Mouse (Mus musculus) brain, embryonic 14.5 days (tissue): ENCODE results near the gene Slc4a3.

ENCODE experiments used
- CTCF ChIP-seq: fragments of 200-500 bp; IDR thresholded peaks from 2 replicates; pipeline ENCODE4 v1.5.1; 2012; ENCODE audit warnings: inconsistent platforms, mild to moderate bottlenecking, moderate library complexity, borderline replicate concordance; ENCODE audit not compliant: insufficient read depth, insufficient read length; ENCODE audit errors: extremely low read depth
- POLR2A ChIP-seq: fragments of 200-500 bp; IDR thresholded peaks from 2 replicates; pipeline ENCODE4 v1.6.1; 2012; ENCODE audit warnings: mild to moderate bottlenecking, inconsistent platforms, borderline replicate concordance; ENCODE audit not compliant: poor library complexity, insufficient read depth, insufficient read length, severe bottlenecking; ENCODE audit errors: extremely low read depth

- TF ChIP-seq CTCF (no peak), POLR2A (no peak)
Observed at GRCm38 (mm10) chr1:75572776-75573175, 26.7 kb downstream of the Slc4a3 start.
